Mouse (Mus musculus): ENCODE measurements around the gene Gm11555. TPM values are rescaled to one million over a fixed set of nuclear protein-coding genes. Genes with fewer than 3 reads are reported as not detected.

Gene Gm11555
- total RNA-seq (2023), result not detected

DNA sequence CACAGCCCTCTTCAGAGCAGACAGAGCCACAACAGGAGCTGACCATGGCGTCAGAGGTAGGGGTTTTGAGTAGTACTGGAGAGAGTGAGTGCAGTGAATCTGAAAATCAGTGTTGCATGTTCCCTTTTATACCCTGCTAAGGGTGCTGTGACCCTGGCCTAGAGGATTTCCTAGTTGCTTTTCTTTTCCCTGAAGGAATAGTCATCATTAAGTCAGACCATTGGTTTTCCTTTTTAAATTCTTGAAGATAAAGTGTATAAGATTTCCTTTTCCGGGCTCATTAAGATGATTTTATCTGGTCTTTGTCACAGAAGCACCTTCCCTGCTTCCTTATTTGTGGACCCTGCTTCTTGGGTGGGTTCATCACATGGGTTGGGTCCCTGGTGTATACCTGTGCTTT lies at the start of gene Gm11555:
TSS of gene Gm11555 (minus strand) at position 101 of the 400 bp plus-strand sequence.

DNA sequence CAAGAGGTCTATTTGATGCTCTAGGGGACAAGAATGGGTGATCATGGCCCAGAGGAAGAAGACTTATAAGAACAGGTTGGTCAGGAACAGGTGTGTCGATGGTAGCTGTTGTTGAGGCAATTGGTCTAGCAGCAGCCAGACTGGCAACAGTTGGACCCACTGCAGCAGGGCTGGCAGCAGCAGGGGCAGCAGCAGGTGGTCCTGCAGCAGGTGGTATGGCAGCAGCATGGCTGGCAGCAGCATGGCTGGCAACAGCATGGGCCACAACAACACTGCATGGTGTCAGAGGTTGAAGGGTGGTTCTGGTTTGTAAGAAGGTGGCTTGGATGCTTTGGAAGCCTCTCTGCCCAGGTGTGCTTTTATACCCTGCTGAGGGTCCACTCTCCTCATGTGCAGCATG lies 40.4 kb upstream of the Gm11555 start, which contains the start of gene Gm14190:
TSS of gene Gm14190 (minus strand) at position 278 of the 400 bp plus-strand sequence.

DNA sequence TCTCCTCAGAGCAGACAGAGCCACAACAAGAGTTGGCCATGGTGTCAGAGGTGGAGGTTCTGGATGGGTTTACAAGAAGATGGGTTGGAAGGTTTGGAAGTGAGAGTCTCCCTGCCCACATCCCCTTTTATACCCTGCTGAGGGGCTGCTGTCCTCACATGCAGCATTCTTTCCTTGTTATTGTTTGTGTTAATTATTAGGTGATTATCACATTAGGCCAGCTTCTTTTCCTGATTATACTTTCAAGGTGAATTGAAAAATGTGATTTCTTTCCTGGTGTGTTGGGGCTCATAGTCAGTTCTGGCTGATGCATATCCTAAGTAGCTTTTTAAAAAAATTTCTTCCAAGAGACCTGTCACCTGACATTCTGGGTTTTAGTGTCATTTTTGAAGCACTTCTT lies 15.8 kb upstream of the Gm11555 start, which contains the start of gene Krtap4-6:
TSS of gene Krtap4-6 (minus strand) at position 101 of the 400 bp plus-strand sequence.

DNA sequence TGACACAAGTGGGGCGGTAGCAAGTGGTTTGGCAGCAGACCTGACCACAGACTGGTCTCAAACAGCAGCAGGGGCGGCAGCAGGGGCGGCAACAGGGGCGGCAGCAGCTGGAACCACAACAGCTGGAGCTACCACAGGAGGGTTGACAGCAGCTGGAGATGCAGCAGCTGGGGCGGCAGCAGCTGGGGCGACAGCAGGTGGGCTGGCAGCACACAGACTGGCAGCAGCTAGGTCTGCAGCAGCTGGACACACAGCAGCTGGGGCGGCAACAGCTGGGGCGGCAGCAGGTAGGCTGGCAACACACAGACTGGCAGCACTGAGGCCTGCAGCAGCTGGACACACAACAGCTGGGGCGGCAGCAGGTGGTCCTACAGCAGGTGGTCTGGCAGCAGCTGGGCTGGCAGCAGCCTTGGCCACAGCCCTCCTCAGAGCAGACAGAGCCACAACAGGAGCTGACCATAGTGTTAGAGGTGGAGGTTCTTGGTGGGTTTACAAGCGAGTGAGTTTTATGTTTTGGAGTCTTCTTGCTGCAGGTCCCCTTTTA lies 8.5 kb upstream of the Gm11555 start, which contains the start of gene Gm11563:
TSS of gene Gm11563 (minus strand) at position 494 of the 544 bp plus-strand sequence.

DNA sequence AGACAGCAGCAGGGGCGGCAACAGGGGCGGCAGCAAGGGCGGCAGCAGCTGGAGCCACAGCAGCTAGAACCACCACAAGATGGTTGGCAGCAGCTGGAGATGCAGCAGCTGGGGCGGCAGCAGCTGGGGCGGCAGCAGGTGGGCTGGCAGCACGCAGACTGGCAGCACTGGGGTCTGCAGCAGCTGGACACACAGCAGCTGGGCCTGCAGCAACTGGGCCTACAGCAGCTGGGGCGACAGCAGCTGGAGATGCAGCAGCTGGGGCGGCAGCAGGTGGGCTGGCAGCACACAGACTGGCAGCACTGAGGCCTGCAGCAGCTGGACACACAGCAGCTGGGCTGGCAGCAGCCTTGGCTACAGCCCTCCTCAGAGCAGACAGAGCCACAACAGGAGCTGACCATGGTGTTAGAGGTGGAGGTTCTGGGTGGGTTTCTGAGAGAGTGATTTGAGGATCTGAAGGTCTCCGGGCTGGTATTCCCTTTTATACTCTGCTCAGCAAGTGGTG lies 6.3 kb downstream of the Gm11555 start, which contains the start of gene Krtap4-7:
TSS of gene Krtap4-7 (minus strand) at position 455 of the 505 bp plus-strand sequence.

DNA sequence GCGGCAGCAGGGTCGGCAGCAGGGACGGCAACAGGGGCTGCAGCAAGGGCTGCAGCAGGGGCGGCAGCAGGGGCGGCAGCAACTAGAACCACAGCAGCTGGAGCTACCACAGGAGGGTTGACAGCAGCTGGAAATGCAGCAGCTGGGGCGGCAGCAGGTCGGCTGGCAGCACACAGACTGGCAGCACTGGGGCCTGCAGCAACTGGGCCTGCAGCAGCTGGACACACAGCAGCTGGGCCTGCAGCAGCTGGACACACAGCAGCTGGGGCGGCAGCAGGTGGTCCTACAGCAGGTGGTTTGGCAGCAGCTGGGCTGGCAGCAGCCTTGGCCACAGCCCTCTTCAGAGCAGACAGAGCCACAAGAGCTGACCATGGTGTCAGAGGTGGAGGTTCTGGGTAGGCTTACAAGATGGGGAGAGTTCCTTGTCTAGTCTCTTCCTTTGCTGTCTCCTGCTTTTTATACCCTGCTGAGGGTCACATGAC lies 15.3 kb downstream of the Gm11555 start, which contains the start of gene Krtap4-2:
TSS of gene Krtap4-2 (minus strand) at position 432 of the 482 bp plus-strand sequence.

DNA sequence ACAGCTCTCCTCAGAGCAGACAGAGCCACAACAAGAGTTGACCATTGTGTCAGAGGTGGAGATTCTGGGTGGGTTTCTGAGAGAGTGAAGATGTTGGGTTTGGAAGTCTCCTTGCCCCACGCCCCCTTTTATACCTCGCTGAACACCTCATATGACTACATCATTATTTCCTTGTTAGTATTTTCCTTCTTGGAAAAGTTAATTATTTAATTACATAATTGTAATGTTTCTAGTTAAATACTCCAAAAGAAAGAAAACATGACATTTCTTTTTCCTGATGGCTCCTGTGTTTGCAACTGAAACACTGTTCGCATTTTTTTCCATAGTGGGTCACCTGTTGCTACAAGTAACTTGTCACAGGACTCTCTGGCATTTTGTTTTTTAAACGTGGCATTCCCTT lies 21.9 kb downstream of the Gm11555 start, which contains the start of gene Krtap4-1:
TSS of gene Krtap4-1 (minus strand) at position 101 of the 400 bp plus-strand sequence.

DNA sequence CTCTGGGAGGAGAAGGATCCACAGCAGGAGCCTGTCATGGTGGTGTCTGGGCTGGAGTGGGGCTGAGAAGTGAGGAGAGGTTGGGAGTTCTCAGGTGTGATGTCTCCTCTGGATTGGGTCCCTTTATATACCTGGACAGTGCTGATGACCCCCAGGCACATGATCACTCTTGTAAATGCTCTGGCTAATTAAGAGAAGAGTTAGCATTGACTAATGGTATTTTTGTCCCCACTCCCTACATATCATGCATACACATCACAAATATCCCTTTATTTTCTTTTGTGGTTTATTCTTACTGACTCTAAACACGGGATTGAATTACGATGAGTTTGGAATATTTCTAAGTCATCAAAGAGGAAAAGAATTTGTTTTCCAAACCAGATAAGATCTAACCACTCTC lies 29.7 kb downstream of the Gm11555 start, which contains the start of gene Gm11562:
TSS of gene Gm11562 (minus strand) at position 101 of the 400 bp plus-strand sequence.

DNA sequence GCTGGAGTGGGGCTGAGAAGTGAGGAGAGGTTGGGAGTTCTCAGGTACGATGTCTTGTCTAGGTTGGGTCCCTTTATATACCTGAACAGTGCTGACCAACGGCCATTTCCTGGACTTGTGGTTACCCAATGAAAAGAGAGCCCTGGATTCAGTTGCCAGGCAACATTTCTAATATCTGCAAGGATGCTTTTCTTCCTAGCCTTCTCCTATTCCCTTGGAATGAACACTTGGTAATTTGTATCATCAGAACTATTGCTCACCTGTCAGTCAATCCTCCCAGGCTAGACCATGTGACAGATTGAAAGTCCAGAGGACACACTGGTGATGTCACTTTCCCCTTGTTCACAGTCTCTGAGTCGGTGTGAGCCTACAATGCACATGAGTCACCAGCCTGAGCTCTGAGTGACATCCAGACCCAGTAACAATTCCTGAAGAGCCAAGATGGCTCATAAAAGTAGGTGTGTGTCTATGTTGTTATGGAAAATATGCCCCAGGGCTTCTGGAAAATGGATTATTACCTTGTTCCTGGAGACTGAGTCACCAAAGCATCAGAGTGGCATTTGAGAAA lies 35.2 kb downstream of the Gm11555 start, which contains the start of gene Krtap2-4:
TSS of gene Krtap2-4 (minus strand) at position 51 of the 568 bp plus-strand sequence.

DNA sequence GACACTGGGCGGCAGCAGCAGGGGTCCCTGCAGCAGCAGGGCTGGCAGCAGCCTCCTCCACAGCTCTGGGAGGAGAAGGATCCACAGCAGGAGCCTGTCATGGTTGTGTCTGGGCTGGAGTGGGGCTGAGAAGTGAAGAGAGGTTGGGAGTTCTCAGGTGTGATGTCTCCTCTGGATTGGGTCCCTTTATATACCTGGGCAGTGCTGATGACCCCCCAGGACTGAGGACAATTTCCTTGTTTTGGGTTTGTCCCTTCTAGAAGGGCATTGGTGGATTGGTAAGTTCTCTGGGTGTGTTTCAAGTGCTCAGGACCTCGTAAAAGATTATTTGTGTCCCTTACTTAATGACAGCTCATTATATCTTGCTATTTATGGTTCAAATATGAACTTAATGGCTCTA lies 39.9 kb downstream of the Gm11555 start, which contains the start of gene Gm11937:
TSS of gene Gm11937 (minus strand) at position 101 of the 400 bp plus-strand sequence.

DNA sequence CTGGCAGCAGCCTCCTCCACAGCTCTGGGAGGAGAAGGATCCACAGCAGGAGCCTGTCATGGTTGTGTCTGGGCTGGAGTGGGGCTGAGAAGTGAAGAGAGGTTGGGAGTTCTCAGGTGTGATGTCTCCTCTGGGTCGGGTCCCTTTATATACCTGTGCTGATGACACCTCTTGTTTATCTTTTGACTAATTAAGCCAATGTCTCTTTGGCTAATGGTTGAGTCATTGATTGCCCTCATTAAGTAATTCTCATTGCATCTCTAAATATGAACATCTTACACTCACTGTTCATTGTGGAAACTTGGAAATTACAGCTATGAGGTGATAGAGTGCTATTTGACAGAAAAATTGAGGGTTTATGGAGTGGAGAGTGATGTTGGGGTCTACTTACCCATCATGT lies 46.8 kb downstream of the Gm11555 start, which contains the start of gene Gm11938:
TSS of gene Gm11938 (minus strand) at position 101 of the 400 bp plus-strand sequence.

Other genes starting within 250 kb of the Gm11555 start
- gene Krt12, start 228.0 kb downstream of the Gm11555 start, total RNA-seq (2023), result not detected
- gene Krt20, start 212.1 kb downstream of the Gm11555 start, total RNA-seq (2023), result not detected
- not detected for gene Krt23, start 157.1 kb downstream of the Gm11555 start, total RNA-seq (2023)
- gene Krt39, start 128.9 kb downstream of the Gm11555 start, total RNA-seq (2023), result not detected
- not detected for gene Krt40, start 107.1 kb downstream of the Gm11555 start, total RNA-seq (2023)
- gene Krtap3-3, start 99.4 kb downstream of the Gm11555 start, total RNA-seq (2023), result not detected
- gene Krtap3-2, start 93.4 kb downstream of the Gm11555 start, total RNA-seq (2023), result not detected
- gene Gm11939, start 90.8 kb downstream of the Gm11555 start, total RNA-seq (2023), result not detected
- not detected for gene Krtap3-1, start 83.6 kb downstream of the Gm11555 start, total RNA-seq (2023)
- gene Krtap1-5, start 69.2 kb downstream of the Gm11555 start, total RNA-seq (2023), result not detected
- not detected for gene Krtap1-4, start 66.6 kb downstream of the Gm11555 start, total RNA-seq (2023)
- gene Krtap1-3, start 58.9 kb downstream of the Gm11555 start, total RNA-seq (2023), result not detected
- gene Krtap9-3, start 52.1 kb downstream of the Gm11555 start, total RNA-seq (2023), result not detected
- gene Gm11938, start 46.9 kb downstream of the Gm11555 start, total RNA-seq (2023), result not detected
- not detected for gene Gm11937, start 40.0 kb downstream of the Gm11555 start, total RNA-seq (2023)
- not detected for gene Krtap2-4, start 35.4 kb downstream of the Gm11555 start, total RNA-seq (2023)
- gene Gm11562, start 29.8 kb downstream of the Gm11555 start, total RNA-seq (2023), result not detected
- gene Krtap4-1, start 22.0 kb downstream of the Gm11555 start, total RNA-seq (2023), result not detected
- not detected for gene Krtap4-2, start 15.2 kb downstream of the Gm11555 start, total RNA-seq (2023)
- gene Krtap4-7, start 6.1 kb downstream of the Gm11555 start, total RNA-seq (2023), result not detected
- gene Gm11563, start 8.7 kb upstream of the Gm11555 start, total RNA-seq (2023), result not detected
- not detected for gene Krtap4-6, start 15.7 kb upstream of the Gm11555 start, total RNA-seq (2023)
- not detected for gene Gm14190, start 40.5 kb upstream of the Gm11555 start, total RNA-seq (2023)
- not detected for gene Gm14180, start 84.1 kb upstream of the Gm11555 start, total RNA-seq (2023)
- gene Gm11595, start 122.7 kb upstream of the Gm11555 start, total RNA-seq (2023), result not detected
- not detected for gene Krtap4-8, start 130.5 kb upstream of the Gm11555 start, total RNA-seq (2023)
- not detected for gene Krtap4-9, start 135.0 kb upstream of the Gm11555 start, total RNA-seq (2023)
- not detected for gene Gm11596, start 143.2 kb upstream of the Gm11555 start, total RNA-seq (2023)
- not detected for gene Gm11569, start 148.7 kb upstream of the Gm11555 start, total RNA-seq (2023)
- gene Gm11554, start 154.2 kb upstream of the Gm11555 start, total RNA-seq (2023), result not detected
- gene Krtap4-13, start 159.7 kb upstream of the Gm11555 start, total RNA-seq (2023), result not detected
- not detected for gene Gm11564, start 165.4 kb upstream of the Gm11555 start, total RNA-seq (2023)
- not detected for gene 2300003K06Rik, start 187.8 kb upstream of the Gm11555 start, total RNA-seq (2023)
- not detected for gene Krtap4-16, start 201.4 kb upstream of the Gm11555 start, total RNA-seq (2023)
- not detected for gene Gm11568, start 207.7 kb upstream of the Gm11555 start, total RNA-seq (2023)
- gene Gm11559, start 214.2 kb upstream of the Gm11555 start, total RNA-seq (2023), result not detected
- gene Krtap9-1, start 223.2 kb upstream of the Gm11555 start, total RNA-seq (2023), result not detected
- not detected for gene Gm11567, start 229.0 kb upstream of the Gm11555 start, total RNA-seq (2023)